Mouse (Mus musculus): ENCODE results near the gene Gm11172.
"Not testable (repeated sequence)": the region's sequence is repeated elsewhere in the genome, so short reads cannot be mapped to it uniquely, and the experiment has no call there.

Gene Gm11172

GRCm38 (mm10) chr16:10784793-10785370 is 27.8 kb upstream of the Gm11172 start:
- in situ Hi-C loops (cut with MboI; ENCODE audit: unreplicated experiment in 2 of 2), result loop anchor here in 1 of 2 experiments (5.0 kb wide), 3 partner anchors 62 to 208 kb away; no protein-coding TSS in a partner anchor

GRCm38 (mm10) chr16:10785371-10786231 is 27.1 kb upstream of the Gm11172 start, which contains the start of gene Socs1:
TSS of gene Socs1 (minus strand) at chr16:10785536.
- in situ Hi-C loops (cut with MboI; ENCODE audit: unreplicated experiment in 2 of 2), result loop anchor here in 1 of 2 experiments (5.0 kb wide), 3 partner anchors 62 to 208 kb away; no protein-coding TSS in a partner anchor

- in situ Hi-C loops (cut with MboI; ENCODE audit: unreplicated experiment in 2 of 2), result loop anchor here in 1 of 2 experiments (5.0 kb wide), 3 partner anchors 61 to 209 kb away; no protein-coding TSS in a partner anchor
Measured at GRCm38 (mm10) chr16:10786288-10786687, 26.4 kb upstream of the Gm11172 start.

- in situ Hi-C loops (cut with MboI; ENCODE audit: unreplicated experiment in 2 of 2), result loop anchor here in 1 of 2 experiments (5.0 kb wide), 3 partner anchors 60 to 210 kb away; no protein-coding TSS in a partner anchor
Measured at GRCm38 (mm10) chr16:10786782-10787547, 25.8 kb upstream of the Gm11172 start.

- in situ Hi-C loops (cut with MboI; ENCODE audit: unreplicated experiment in 2 of 2), result loop anchor here in 1 of 2 experiments (5.0 kb wide), 3 partner anchors 60 to 210 kb away; no protein-coding TSS in a partner anchor
Measured at GRCm38 (mm10) chr16:10787548-10788058, 25.1 kb upstream of the Gm11172 start.

- in situ Hi-C loops (cut with MboI; ENCODE audit: unreplicated experiment in 2 of 2), result loop anchor here in 1 of 2 experiments (5.0 kb wide), 3 partner anchors 59 to 211 kb away; no protein-coding TSS in a partner anchor
Measured at GRCm38 (mm10) chr16:10788271-10788670, 24.4 kb upstream of the Gm11172 start, which contains the start of gene Tnp2. TSS of gene Tnp2 (minus strand) at chr16:10788660.

- in situ Hi-C loops (cut with MboI; ENCODE audit: unreplicated experiment in 2 of 2), result loop anchor here in 1 of 2 experiments (5.0 kb wide), 3 partner anchors 58 to 212 kb away; no protein-coding TSS in a partner anchor
Measured at GRCm38 (mm10) chr16:10788866-10789265, 23.8 kb upstream of the Gm11172 start.

GRCm38 (mm10) chr16:10790702-10791101 is 22.0 kb upstream of the Gm11172 start, which contains the start of gene Prm3:
TSS of gene Prm3 (minus strand) at chr16:10790914.
- in situ Hi-C loops (cut with MboI; ENCODE audit: unreplicated experiment in 2 of 2), result loop anchor here in 1 of 2 experiments (5.0 kb wide), 3 partner anchors 52 to 223 kb away; no protein-coding TSS in a partner anchor

- in situ Hi-C loops (cut with MboI; ENCODE audit: unreplicated experiment in 2 of 2), result no loop called here
Measured at GRCm38 (mm10) chr16:10796034-10796433, 16.7 kb upstream of the Gm11172 start, which contains the start of gene Prm2. TSS of gene Prm2 (minus strand) at chr16:10796134.

GRCm38 (mm10) chr16:10802420-10802819 is 10.3 kb upstream of the Gm11172 start:
- in situ Hi-C loops (cut with MboI; ENCODE audit: unreplicated experiment in 2 of 2), result not testable (repeated sequence)

- in situ Hi-C loops (cut with MboI; ENCODE audit: unreplicated experiment in 2 of 2), result no loop called here
Measured at GRCm38 (mm10) chr16:10805789-10806527, 6.8 kb upstream of the Gm11172 start, which contains the start of gene Prm1. TSS of gene Prm1 (minus strand) at chr16:10805839.

GRCm38 (mm10) chr16:10810376-10810775 is 2.3 kb upstream of the Gm11172 start:
- in situ Hi-C loops (cut with MboI; ENCODE audit: unreplicated experiment in 2 of 2), result no loop called here

GRCm38 (mm10) chr16:10813726-10814125 is 1.0 kb downstream of the Gm11172 start:
- in situ Hi-C loops (cut with MboI; ENCODE audit: unreplicated experiment in 2 of 2), result no loop called here

GRCm38 (mm10) chr16:10814864-10815263 is 2.1 kb downstream of the Gm11172 start:
- in situ Hi-C loops (cut with MboI; ENCODE audit: unreplicated experiment in 2 of 2), result no loop called here

- in situ Hi-C loops (cut with MboI; ENCODE audit: unreplicated experiment in 2 of 2), result no loop called here
Measured at GRCm38 (mm10) chr16:10818579-10819135, 5.9 kb downstream of the Gm11172 start.

- in situ Hi-C loops (cut with MboI; ENCODE audit: unreplicated experiment in 2 of 2), result no loop called here
Measured at GRCm38 (mm10) chr16:10819966-10820365, 7.3 kb downstream of the Gm11172 start.

GRCm38 (mm10) chr16:10821387-10821786 is 8.7 kb downstream of the Gm11172 start:
- in situ Hi-C loops (cut with MboI; ENCODE audit: unreplicated experiment in 2 of 2), result no loop called here

GRCm38 (mm10) chr16:10824536-10824935 is 11.8 kb downstream of the Gm11172 start:
- in situ Hi-C loops (cut with MboI; ENCODE audit: unreplicated experiment in 2 of 2), result no loop called here

GRCm38 (mm10) chr16:10825840-10826239 is 13.1 kb downstream of the Gm11172 start:
- in situ Hi-C loops (cut with MboI; ENCODE audit: unreplicated experiment in 2 of 2), result no loop called here

All from v-Abl transformed pro-B cells (cell line).